Mouse (Mus musculus) liver, embryonic 13.5 days (tissue): ENCODE measurements around the gene Fn1. TPM values are rescaled to one million over a fixed set of nuclear protein-coding genes. Genes with fewer than 3 reads are reported as not detected.
A peak's percentile ranks its signal among the peaks of the same experiment; 100 is the strongest.

Source experiments
- ATAC-seq: fragments of 200-750 bp; cut with Nextera tagmentation; 2 replicates; pipeline ENCODE4 v1.8.0; 2017; ENCODE audit warnings: low read depth, mild to moderate bottlenecking, moderate number of reproducible peaks, moderate library complexity
- DNase-seq: peaks from one replicate; pipeline ENCODE4 v3.0.0; 2022
- H3K27ac ChIP-seq: fragments of 300-500 bp; sonication (generic); 2 replicates; pipeline ENCODE4 v1.5.1; 2015; ENCODE audit warnings: moderate library complexity, mild to moderate bottlenecking, inconsistent platforms
- H3K27me3 ChIP-seq: fragments of 300-500 bp; sonication (generic); 2 replicates; pipeline ENCODE4 v1.6.1; 2015; ENCODE audit warnings: mild to moderate bottlenecking, inconsistent platforms
- H3K36me3 ChIP-seq: fragments of 300-500 bp; sonication (generic); 2 replicates; pipeline ENCODE4 v1.6.1; 2015; ENCODE audit warnings: mild to moderate bottlenecking, inconsistent platforms
- H3K4me1 ChIP-seq: fragments of 300-500 bp; sonication (generic); replicated peaks from 2 replicates; pipeline ENCODE4 v1.6.1; 2015; ENCODE audit warnings: inconsistent platforms
- H3K4me2 ChIP-seq: fragments of 300-500 bp; sonication (generic); 2 replicates; pipeline ENCODE4 v1.6.1; 2015; ENCODE audit warnings: inconsistent platforms, mild to moderate bottlenecking, moderate library complexity
- H3K4me3 ChIP-seq: fragments of 300-500 bp; sonication (generic); replicated peaks from 2 replicates; pipeline ENCODE4 v1.5.1; 2015; ENCODE audit warnings: mild to moderate bottlenecking, inconsistent platforms
- H3K9ac ChIP-seq: fragments of 300-500 bp; sonication (generic); 2 replicates; pipeline ENCODE4 v1.6.1; 2015; ENCODE audit warnings: mild to moderate bottlenecking, inconsistent platforms
- H3K9me3 ChIP-seq: fragments of 300-500 bp; sonication (generic); replicated peaks from 2 replicates; pipeline ENCODE4 v1.6.1; 2016; ENCODE audit warnings: inconsistent platforms
- WGBS: fragments of 180-500 bp; shearing (Covaris S2); methylation state at CpG from one replicate; pipeline ENCODE4 v1.1.7; 2015; ENCODE audit not compliant: insufficient replicate concordance; 5-methylcytosine and 5-hydroxymethylcytosine counted together
- polyA plus RNA-seq: library from polyadenylated mRNA; unstranded; fragments of >200 nt; fragmentation: Nextera tagmentation; extraction: Ambion mirVana; gene quantifications from 2 replicates; pipeline ENCODE4 v1.2.1, GENCODE M21; 2015

Gene Fn1
- 53.0 and 58.5 TPM in 2 replicates for polyA plus RNA-seq

DNA sequence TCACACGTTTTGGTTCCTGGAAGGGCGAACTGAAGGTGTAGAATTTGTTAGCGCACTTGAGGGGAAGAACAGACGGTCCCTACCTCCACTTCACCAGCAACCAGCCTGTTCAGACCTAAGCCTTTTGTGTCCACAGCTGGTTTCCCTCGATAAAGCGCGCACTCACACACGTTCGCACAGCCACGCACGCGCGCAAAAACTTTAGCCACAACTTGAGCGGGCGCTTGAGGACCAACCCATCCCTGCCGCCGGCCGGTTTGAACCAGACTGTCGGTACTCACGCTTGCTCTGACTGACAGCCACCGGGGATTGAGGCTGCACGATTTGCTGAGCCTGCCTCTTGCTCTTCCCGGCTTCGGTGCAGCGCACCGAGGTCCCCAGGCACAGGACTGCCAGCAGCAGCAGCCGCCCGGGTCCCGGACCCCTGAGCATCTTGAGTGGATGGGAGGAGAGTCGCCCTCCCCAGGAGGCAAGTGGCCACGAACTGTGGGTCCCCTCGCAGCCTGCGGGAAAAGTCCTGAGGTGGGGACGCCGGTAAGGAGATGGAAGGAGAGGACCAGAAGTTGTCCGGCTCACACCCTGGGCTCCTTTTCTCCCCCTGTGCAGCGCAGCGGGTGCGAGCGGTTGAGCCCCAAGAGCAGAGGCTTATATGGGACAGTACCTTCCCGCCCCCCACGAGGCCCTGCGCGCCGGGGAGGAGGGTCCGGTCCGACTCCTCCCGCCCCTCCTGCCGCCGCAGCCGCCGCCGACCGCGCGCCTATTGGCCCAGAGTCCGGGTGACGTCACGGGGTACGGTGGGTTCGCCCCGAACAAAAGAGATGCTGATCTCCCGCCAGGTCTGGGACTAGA is at the start of gene Fn1:
TSS of gene Fn1 (minus strand) at position 650 of the 849 bp plus-strand sequence.
- peak within 1 kb of the TSS; percentile 64 for H3K9ac ChIP-seq
- H3K27ac ChIP-seq, result peak within 1 kb of the TSS; percentile 72
- peak within 1 kb of the TSS; percentile 62 for H3K4me3 ChIP-seq
- H3K9me3 ChIP-seq, result no peaks in the 10 kb centered on the region
- 1% methylated on average over 63 of the region's 63 CpGs for WGBS
- ATAC-seq (peak; percentile 86), DNase-seq (peak; percentile 60)
- H3K4me2 ChIP-seq, result peak within 1 kb of the TSS; percentile 71
- H3K4me1 ChIP-seq, result peaks cover 17% of the 10 kb centered on the region; the same call in 1 of the 2 replicates
- H3K36me3 ChIP-seq, result no peaks in the 10 kb centered on the region
- H3K27me3 ChIP-seq, result peaks cover 40% of the 10 kb centered on the region

DNA sequence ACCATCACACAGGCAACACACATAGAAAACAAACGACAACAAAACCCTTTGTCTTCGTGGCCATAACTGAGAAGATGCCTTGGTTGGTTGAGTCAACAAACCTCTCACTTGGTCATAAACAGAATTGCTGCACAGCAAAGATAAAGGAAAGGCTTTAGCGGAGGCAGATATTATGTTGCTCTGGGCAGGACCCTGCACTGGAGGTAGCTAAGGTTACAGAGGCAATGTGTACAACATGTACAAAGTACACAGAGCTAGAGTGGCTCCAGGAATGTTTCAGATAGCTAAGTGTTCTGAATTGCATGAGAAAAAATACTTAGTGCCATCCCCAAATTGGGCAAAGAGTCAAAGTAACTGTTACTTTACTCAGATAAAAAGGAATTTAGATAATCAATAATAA is 43.1 kb upstream of the Fn1 start:
- Histone ChIP-seq H3K4me2 (no peak overlapping the region), H3K27ac (no peak overlapping the region), H3K4me3 (no peak overlapping the region), H3K4me1 (peaks cover 16% of the 10 kb centered on the region), H3K9me3 (no peaks in the 10 kb centered on the region), H3K27me3 (no peaks in the 10 kb centered on the region), H3K36me3 (no peaks in the 10 kb centered on the region), H3K9ac (no peak overlapping the region)
- 37% methylated on average over 3 of the region's 3 CpGs for WGBS
- DNase-seq (no peak), ATAC-seq (peak; percentile 68; the same call in 1 of the 2 replicates)

DNA sequence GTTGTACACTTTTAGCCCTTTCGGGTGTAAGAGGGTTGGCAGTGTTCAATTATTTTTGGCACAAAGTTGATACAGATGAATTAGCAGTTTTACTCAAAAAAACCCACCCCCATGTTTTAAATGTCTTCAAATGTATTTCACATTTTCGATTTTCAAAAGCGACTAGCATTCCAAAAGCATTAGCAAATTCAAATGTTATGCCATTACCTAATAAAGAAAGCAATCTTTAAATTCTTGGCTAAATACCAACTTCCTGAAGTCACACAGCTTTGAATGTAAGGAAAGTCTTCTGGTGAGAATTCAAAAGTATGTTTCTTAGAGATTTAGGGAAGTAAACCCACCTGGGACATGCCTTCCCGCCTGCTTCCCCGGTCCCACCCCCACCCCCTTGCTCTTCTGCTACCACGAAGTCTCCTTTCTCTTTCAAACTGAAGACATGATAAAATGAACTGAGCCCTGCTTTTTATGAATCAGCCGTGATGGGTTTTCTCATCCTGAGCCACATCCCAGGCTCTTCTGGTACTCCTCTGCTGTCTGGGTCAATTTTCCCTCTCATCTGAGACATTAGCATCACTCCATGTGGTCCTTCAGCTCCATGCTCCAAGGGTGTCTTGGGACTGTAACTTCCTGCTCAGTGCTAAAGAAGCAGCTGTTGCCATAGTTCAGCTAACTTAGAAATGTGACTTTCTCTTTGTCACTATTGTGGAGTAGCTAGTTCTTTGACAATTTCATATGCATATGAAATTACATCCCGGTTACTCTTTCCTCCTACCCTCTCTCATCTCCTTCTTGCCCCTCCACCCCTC is 38.7 kb upstream of the Fn1 start:
- DNase-seq, result no peak
- Histone ChIP-seq H3K4me2 (no peak overlapping the region), H3K4me1 (peaks cover 35% of the 10 kb centered on the region), H3K9me3 (no peaks in the 10 kb centered on the region), H3K36me3 (no peaks in the 10 kb centered on the region), H3K4me3 (no peak overlapping the region), H3K9ac (no peak overlapping the region), H3K27me3 (no peaks in the 10 kb centered on the region), H3K27ac (no peak overlapping the region)
- 46% methylated on average over 8 of the region's 8 CpGs for WGBS
- no peak for ATAC-seq

DNA sequence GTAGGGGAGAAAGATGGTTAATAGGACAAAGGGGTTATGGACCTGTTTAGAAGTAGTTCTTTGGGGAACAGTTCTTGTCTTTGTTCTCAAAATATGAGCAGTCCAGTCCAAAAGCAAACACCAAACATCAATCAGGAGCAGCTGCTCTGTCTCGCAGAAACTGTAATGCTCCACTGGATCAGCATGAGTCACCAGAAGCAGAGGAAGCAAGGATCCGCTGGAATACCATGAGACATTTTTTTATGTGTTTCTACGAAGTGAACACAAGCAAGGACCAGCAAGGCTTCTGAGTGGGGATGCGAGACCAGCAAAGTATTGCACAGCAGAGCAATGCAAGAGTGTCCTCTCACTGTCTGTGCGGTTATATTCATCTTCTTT is 35.9 kb upstream of the Fn1 start:
- no peak overlapping the region for H3K4me2 ChIP-seq
- H3K4me1 ChIP-seq, result peaks cover 27% of the 10 kb centered on the region
- 79% methylated on average over 5 of the region's 5 CpGs for WGBS
- H3K27ac ChIP-seq, result no peak overlapping the region
- no peak overlapping the region for H3K9ac ChIP-seq
- H3K36me3 ChIP-seq, result no peaks in the 10 kb centered on the region
- no peak for ATAC-seq
- H3K27me3 ChIP-seq, result no peaks in the 10 kb centered on the region
- DNase-seq, result no peak
- H3K4me3 ChIP-seq, result no peak overlapping the region
- H3K9me3 ChIP-seq, result no peaks in the 10 kb centered on the region

DNA sequence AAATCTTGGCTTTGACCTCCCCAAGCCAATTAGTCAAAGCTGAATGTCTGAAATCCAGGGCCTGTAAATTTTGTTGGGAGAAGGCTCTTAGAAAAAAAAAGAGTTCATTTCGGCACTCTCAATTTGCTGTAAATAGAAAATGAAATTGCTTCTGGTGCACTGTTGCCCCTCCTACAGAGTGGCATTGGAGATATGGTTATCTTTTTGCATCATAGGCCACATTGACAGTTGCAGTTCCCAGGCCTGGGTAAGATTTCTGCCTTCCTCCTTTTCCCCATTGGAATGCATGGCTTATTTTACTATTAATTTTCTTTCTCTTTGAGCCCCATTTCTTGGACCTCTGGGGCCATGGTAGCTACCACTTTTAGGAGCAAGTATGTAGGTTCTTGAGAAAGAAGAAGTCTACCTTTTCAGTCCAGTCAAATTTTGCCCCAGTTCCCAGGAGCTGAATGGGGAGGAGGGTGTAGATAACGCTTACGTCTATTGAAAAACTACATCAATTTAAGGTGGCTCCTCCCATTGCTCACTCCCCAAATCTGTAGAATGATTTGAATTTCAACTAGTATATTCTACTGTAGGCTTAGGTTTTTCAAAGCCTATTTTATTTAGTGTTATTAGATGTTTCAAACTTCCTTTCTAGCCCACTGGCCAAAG is 35.4 kb upstream of the Fn1 start:
- ATAC-seq (peak; percentile 80), DNase-seq (no peak)
- H3K9me3 ChIP-seq, result no peaks in the 10 kb centered on the region
- no peak overlapping the region for H3K27ac ChIP-seq
- no peak overlapping the region for H3K9ac ChIP-seq
- H3K4me3 ChIP-seq, result no peak overlapping the region
- H3K4me1 ChIP-seq, result peaks cover 32% of the 10 kb centered on the region
- peak overlapping the region; percentile 37 for H3K4me2 ChIP-seq
- 40% methylated on average over 3 of the region's 3 CpGs for WGBS
- H3K27me3 ChIP-seq, result no peaks in the 10 kb centered on the region
- H3K36me3 ChIP-seq, result no peaks in the 10 kb centered on the region

DNA sequence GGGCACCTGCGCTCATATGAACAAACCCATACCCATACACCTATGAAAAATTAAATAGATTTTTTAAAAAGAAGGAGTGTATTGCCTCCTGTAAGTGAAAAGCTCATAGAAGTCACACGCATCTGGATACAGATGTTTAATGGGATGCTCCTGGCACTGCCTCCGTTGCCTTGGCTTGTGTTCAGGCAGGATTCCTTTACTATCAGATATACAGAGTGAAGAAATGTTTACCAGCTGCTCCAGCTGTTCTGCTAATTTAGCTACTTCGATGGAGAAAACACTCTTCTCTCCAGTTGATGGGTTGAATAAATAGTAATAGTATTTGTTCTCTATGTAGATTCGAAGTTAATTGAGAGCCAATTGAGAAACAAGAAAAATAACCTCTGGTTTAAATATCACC is 33.8 kb upstream of the Fn1 start:
- Histone ChIP-seq H3K4me3 (no peak overlapping the region), H3K9ac (no peak overlapping the region), H3K9me3 (no peaks in the 10 kb centered on the region), H3K27me3 (no peaks in the 10 kb centered on the region), H3K36me3 (no peaks in the 10 kb centered on the region), H3K4me2 (no peak overlapping the region), H3K27ac (no peak overlapping the region), H3K4me1 (peaks cover 35% of the 10 kb centered on the region)
- ATAC-seq, result no peak
- 75% methylated on average over 5 of the region's 5 CpGs for WGBS
- no peak for DNase-seq

DNA sequence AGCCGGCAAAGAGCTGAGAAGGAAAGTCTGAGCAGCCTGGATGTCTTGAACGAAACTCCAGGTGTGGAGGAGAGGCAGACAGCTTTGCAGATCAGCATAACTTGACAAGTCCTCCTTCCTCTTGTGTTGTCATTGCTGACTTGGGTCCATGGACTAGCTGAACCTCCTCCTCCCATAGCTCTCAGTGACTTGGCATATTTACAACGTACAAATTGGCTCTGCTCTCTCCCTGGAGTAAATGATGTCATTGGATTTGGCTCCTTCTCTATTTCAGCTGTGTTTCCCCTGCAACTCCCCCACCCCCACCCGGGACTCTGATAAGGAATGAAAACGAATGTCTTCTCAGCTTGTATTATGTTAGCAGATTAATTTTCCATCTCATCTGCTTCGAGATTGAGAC is 30.7 kb upstream of the Fn1 start:
- Histone ChIP-seq H3K27ac (no peak overlapping the region), H3K4me1 (peaks cover 52% of the 10 kb centered on the region), H3K36me3 (no peaks in the 10 kb centered on the region), H3K4me3 (no peak overlapping the region), H3K27me3 (no peaks in the 10 kb centered on the region), H3K9me3 (no peaks in the 10 kb centered on the region), H3K9ac (no peak overlapping the region), H3K4me2 (no peak overlapping the region)
- ATAC-seq, result no peak
- no peak for DNase-seq
- WGBS, result 31% methylated on average over 6 of the region's 6 CpGs

DNA sequence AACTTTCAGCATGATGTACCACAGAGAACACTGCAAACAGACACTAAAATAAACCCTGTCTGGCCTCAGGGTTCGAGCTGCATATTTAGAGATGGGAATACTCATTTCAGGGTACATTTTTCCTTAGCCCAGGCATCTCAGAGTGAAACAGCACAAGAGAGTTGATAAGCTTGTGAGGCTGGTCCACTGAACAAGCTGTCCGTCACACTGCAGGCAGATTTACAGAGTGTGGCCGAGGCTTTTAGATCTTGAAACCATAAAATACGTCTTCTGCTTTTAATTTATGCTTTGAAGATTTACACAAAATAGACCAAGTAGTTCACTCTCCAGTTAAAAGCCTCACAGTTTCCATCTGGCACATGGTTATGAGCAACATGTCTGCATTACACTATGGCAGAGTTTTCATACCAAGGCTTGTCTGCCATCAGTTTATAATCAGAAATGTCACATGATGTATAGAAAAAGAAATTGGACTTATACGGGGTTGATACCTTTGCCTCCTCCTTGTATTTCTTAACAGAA is 29.3 kb upstream of the Fn1 start:
- Histone ChIP-seq H3K36me3 (no peaks in the 10 kb centered on the region), H3K4me1 (peaks cover 39% of the 10 kb centered on the region), H3K4me3 (no peak overlapping the region), H3K27ac (no peak overlapping the region), H3K9ac (no peak overlapping the region), H3K9me3 (no peaks in the 10 kb centered on the region), H3K4me2 (no peak overlapping the region), H3K27me3 (no peaks in the 10 kb centered on the region)
- DNase-seq, result no peak
- 58% methylated on average over 5 of the region's 5 CpGs for WGBS
- ATAC-seq, result no peak

DNA sequence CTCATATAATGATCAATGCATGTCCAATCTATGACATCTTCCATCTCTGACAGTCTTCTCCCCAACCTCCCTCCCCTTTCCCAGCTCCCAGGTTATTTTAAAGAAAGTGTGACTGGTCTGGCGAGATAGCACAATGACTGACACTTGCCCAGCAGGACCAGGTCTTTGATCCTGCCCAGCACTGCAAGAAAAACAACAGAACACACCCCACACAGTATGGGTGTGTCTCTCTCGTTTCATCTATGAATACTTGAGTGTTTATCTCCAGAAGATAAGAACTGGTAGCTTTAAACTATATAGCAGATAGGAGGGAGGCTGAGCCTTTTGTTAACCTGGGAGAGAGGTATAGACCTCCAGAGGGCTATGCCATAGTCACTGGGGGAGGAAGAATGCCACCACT is 28.3 kb upstream of the Fn1 start:
- WGBS, result 13% methylated on average over 2 of the region's 2 CpGs
- H3K4me3 ChIP-seq, result no peak overlapping the region
- no peak overlapping the region for H3K4me2 ChIP-seq
- H3K9ac ChIP-seq, result no peak overlapping the region
- peaks cover 30% of the 10 kb centered on the region for H3K4me1 ChIP-seq
- no peaks in the 10 kb centered on the region for H3K27me3 ChIP-seq
- ATAC-seq (peak; percentile 94), DNase-seq (peak; percentile 24)
- H3K27ac ChIP-seq, result no peak overlapping the region
- H3K36me3 ChIP-seq, result no peaks in the 10 kb centered on the region
- H3K9me3 ChIP-seq, result no peaks in the 10 kb centered on the region

DNA sequence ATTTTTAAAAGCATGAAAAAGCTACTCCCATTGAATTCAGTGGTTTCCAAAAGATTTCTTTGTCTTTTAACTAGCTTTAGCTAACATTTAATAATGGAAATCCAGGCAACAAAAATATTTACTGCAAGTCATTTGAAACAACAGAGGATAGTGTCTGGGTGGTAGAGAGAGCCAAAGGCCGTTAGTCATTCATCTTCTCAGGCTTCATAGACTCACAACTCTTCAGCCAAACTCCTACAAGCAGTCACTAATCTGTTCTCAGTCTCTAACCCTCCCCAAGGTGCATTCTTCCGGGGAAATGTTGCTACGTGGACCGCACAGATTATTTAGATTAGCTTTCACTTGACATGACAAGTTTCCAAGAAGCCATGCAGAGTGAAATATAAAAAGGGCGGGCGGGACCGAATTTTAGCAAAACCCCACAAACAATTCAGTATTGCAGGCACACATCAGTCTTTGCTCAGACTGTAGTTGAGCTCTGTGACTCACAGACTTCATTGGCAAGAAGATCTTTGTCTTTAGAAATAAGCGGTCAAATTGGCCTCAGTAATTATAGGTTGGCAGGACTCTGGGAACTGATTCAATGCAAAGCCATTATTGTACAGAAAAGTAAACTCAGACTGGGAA is 27.2 kb upstream of the Fn1 start:
- Histone ChIP-seq H3K27ac (no peak overlapping the region), H3K9ac (no peak overlapping the region), H3K4me1 (peaks cover 30% of the 10 kb centered on the region), H3K9me3 (no peaks in the 10 kb centered on the region), H3K4me3 (no peak overlapping the region), H3K4me2 (no peak overlapping the region), H3K27me3 (no peaks in the 10 kb centered on the region), H3K36me3 (no peaks in the 10 kb centered on the region)
- DNase-seq (no peak), ATAC-seq (no peak)
- 65% methylated on average over 8 of the region's 8 CpGs for WGBS

DNA sequence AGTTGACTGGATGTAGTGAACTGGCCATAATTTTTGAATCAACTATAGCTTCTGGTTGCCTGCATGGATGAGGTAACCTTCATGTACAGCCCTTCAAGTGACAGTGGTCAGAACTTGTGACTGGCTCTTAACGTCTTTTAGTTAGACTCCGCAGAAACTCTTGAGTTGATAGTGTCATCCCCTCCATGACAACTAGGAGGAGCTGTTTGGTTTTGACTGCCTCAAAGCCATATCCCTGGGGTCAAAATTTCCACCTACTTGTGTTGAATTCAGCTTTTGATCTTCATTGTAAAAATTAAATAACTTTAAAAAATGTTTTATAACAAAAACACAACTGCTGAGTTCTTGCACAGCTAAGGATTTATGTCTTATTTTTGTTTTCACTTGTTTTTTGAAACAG is 22.4 kb upstream of the Fn1 start:
- no peak overlapping the region for H3K27ac ChIP-seq
- no peaks in the 10 kb centered on the region for H3K27me3 ChIP-seq
- ATAC-seq, result no peak
- WGBS, result 51% methylated on average over 2 of the region's 2 CpGs
- H3K9ac ChIP-seq, result no peak overlapping the region
- H3K9me3 ChIP-seq, result no peaks in the 10 kb centered on the region
- no peaks in the 10 kb centered on the region for H3K36me3 ChIP-seq
- DNase-seq, result no peak
- no peak overlapping the region for H3K4me3 ChIP-seq
- H3K4me1 ChIP-seq, result peaks cover 3% of the 10 kb centered on the region; the same call in 1 of the 2 replicates
- H3K4me2 ChIP-seq, result no peak overlapping the region
